Mouse (Mus musculus): ENCODE results near the gene Rere. TPM values are rescaled to one million over a fixed set of nuclear protein-coding genes. Genes with fewer than 3 reads are reported as not detected.
A peak's percentile ranks its signal among the peaks of the same experiment; 100 is the strongest.
"Not testable (repeated sequence)": the region's sequence is repeated elsewhere in the genome, so short reads cannot be mapped to it uniquely, and the experiment has no call there.

Gene Rere
- total and polyA plus RNA-seq, 2 experiments from 2014 or later: 25.9 to 32.9 TPM

DNA sequence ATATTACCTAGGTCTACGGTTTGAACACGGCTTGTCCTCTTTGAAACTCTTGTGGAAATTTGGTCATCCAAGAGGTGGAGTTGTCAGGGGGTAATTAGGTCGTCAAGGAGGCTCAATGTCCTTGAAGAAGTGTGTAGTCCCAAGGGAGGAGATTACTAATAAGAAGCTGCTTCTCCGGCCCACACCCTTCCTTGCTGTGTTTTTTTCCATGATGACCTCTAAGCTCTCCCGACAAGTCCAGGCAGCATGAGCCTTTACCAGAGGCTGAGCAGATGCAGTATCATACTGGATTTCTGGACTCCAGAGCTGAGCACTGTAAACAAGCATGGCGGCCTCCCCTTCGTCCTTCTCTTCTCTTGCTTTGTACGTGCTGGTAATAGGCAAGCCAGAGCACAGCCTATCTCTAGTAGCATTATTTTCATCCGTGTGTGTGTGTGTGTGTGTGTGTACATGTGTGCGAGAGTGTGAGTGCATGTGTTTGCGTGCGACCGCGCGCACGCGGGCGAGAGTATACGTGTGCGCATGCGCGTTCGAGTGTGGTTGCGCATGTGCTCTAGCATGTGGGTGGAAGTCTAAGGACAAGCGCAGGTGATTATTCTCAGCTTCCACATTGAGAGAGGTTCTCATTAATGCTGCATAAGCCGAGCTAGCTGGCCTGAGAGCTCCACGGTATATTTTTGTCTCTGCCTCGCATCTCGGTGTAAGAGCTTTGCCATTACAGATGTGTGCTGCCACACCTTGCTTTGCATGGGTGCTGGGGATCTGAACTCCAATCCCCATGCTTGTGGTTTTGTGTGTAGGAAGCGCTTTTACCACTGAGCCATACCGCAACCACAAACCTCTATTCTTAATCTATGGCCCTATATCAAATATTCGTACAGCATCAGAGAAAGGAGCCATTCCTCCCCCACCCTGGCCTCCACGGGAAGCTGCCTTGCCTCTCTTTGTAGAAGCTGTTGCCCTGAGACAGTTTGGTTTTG is 12.5 kb upstream of the Rere start:
- H3K4me3 ChIP-seq (ENCODE audit: low read length): no peak overlapping the region
- no peak overlapping the region for H3K4me2 ChIP-seq (ENCODE audit: low read depth, low read length)
- no peak overlapping the region for H3K27ac ChIP-seq
- ATAC-seq: no peak
- H3K27me3 ChIP-seq (ENCODE audit: insufficient read depth, low read length): no peaks in the 10 kb centered on the region
- DNase-seq (ENCODE audit: low spot score): no peak
- no peaks in the 10 kb centered on the region for H3K9me3 ChIP-seq (ENCODE audit: low read length)
- peaks cover 5% of the 10 kb centered on the region for H3K4me1 ChIP-seq (ENCODE audit: insufficient read depth, low read length)
- no peak for TF ChIP-seq CTCF (IDR thresholded peaks at IDR 0.05; ENCODE audit: low read depth)
- no peaks in the 10 kb centered on the region for H3K36me3 ChIP-seq (ENCODE audit: insufficient read depth, low read length)
- H3K9ac ChIP-seq (replicated peaks; ENCODE audit: low read length): no peak overlapping the region
- 86% methylated on average over 33 of the region's 33 CpGs for WGBS

GRCm38 (mm10) chr4:150269679-150270078 is 11.8 kb upstream of the Rere start:
- ATAC-seq: no peak
- no peak for DNase-seq (ENCODE audit: low spot score)
- WGBS: 53% methylated on average over 7 of the region's 7 CpGs
- no peaks in the 10 kb centered on the region for H3K9me3 ChIP-seq (ENCODE audit: low read length)
- H3K4me2 ChIP-seq (ENCODE audit: low read depth, low read length): no peak overlapping the region
- no peak overlapping the region for H3K27ac ChIP-seq
- no peak for TF ChIP-seq CTCF (IDR thresholded peaks at IDR 0.05; ENCODE audit: low read depth)
- no peak overlapping the region for H3K4me3 ChIP-seq (ENCODE audit: low read length)
- H3K36me3 ChIP-seq (ENCODE audit: insufficient read depth, low read length): no peaks in the 10 kb centered on the region
- peaks cover 5% of the 10 kb centered on the region for H3K4me1 ChIP-seq (ENCODE audit: insufficient read depth, low read length)
- no peaks in the 10 kb centered on the region for H3K27me3 ChIP-seq (ENCODE audit: insufficient read depth, low read length)
- H3K9ac ChIP-seq (replicated peaks; ENCODE audit: low read length): no peak overlapping the region

DNA sequence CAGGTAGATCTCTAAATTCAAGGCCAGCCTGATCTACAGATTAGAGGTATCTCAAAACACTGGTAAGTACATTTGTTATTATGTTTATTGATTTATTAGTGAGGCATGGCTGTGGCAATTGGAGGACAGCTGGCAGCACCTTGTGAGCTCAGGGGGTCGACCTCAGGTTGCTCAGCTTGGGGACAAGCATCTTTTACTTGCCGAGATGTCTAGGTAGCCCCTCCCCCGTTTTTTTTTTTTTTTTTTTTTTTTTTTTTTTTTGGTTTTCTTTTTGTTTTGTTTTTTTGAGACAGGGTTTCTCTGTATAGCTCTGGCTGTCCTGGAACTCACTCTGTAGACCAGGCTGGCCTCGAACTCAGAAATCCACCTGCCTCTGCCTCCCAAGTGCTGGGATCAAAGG is 10.7 kb upstream of the Rere start:
- H3K9me3 ChIP-seq (ENCODE audit: low read length); H3K4me2 ChIP-seq (ENCODE audit: low read depth, low read length); H3K27me3 ChIP-seq (ENCODE audit: insufficient read depth, low read length); H3K4me3 ChIP-seq (ENCODE audit: low read length); H3K4me1 ChIP-seq (ENCODE audit: insufficient read depth, low read length); ATAC-seq; DNase-seq (ENCODE audit: low spot score); H3K27ac ChIP-seq; H3K36me3 ChIP-seq (ENCODE audit: insufficient read depth, low read length); H3K9ac ChIP-seq (replicated peaks; ENCODE audit: low read length): not testable (repeated sequence)
- WGBS: 74% methylated on average over 3 of the region's 4 CpGs

- Histone ChIP-seq H3K36me3 (ENCODE audit: insufficient read depth, low read length) (no peaks in the 10 kb centered on the region), H3K4me3 (ENCODE audit: low read length) (no peak overlapping the region), H3K9ac (replicated peaks; ENCODE audit: low read length) (0 out of 2 replicates have a peak overlapping the region, but pooled peaks have one; percentile 9), H3K27ac (peak overlapping the region; percentile 66), H3K4me2 (ENCODE audit: low read depth, low read length) (no peak overlapping the region), H3K4me1 (ENCODE audit: insufficient read depth, low read length) (peaks cover 5% of the 10 kb centered on the region), H3K27me3 (ENCODE audit: insufficient read depth, low read length) (no peaks in the 10 kb centered on the region), H3K9me3 (ENCODE audit: low read length) (no peaks in the 10 kb centered on the region)
- TF ChIP-seq CTCF (IDR thresholded peaks at IDR 0.05; ENCODE audit: low read depth): no peak
- ATAC-seq (peak; percentile 71), DNase-seq (ENCODE audit: low spot score) (peak; percentile 74)
- 4% methylated on average over 9 of the region's 9 CpGs for WGBS
These were observed 8.7 kb upstream of the Rere start for GRCm38 (mm10) chr4:150272725-150273124.

- ATAC-seq: no peak
- H3K4me1 ChIP-seq (ENCODE audit: insufficient read depth, low read length): peaks cover 5% of the 10 kb centered on the region
- DNase-seq (ENCODE audit: low spot score): no peak
- no peaks in the 10 kb centered on the region for H3K27me3 ChIP-seq (ENCODE audit: insufficient read depth, low read length)
- H3K4me2 ChIP-seq (ENCODE audit: low read depth, low read length): no peak overlapping the region
- H3K27ac ChIP-seq: no peak overlapping the region
- 92% methylated on average over 5 of the region's 5 CpGs for WGBS
- H3K36me3 ChIP-seq (ENCODE audit: insufficient read depth, low read length): no peaks in the 10 kb centered on the region
- TF ChIP-seq CTCF (IDR thresholded peaks at IDR 0.05; ENCODE audit: low read depth): no peak
- no peaks in the 10 kb centered on the region for H3K9me3 ChIP-seq (ENCODE audit: low read length)
- H3K4me3 ChIP-seq (ENCODE audit: low read length): no peak overlapping the region
- H3K9ac ChIP-seq (replicated peaks; ENCODE audit: low read length): no peak overlapping the region
These were observed 5.9 kb upstream of the Rere start for GRCm38 (mm10) chr4:150275531-150275930.

- not testable (repeated sequence) for H3K4me3 ChIP-seq (ENCODE audit: low read length); ATAC-seq; H3K27ac ChIP-seq; DNase-seq (ENCODE audit: low spot score); H3K36me3 ChIP-seq (ENCODE audit: insufficient read depth, low read length); H3K4me2 ChIP-seq (ENCODE audit: low read depth, low read length); H3K9ac ChIP-seq (replicated peaks; ENCODE audit: low read length); H3K27me3 ChIP-seq (ENCODE audit: insufficient read depth, low read length); H3K4me1 ChIP-seq (ENCODE audit: insufficient read depth, low read length); H3K9me3 ChIP-seq (ENCODE audit: low read length)
- 80% methylated on average over 5 of the region's 7 CpGs for WGBS
These were observed 2.1 kb upstream of the Rere start for GRCm38 (mm10) chr4:150279336-150279735.

GRCm38 (mm10) chr4:150280002-150280401 is 1.4 kb upstream of the Rere start:
- Histone ChIP-seq H3K36me3 (ENCODE audit: insufficient read depth, low read length) (no peaks in the 10 kb centered on the region), H3K4me2 (ENCODE audit: low read depth, low read length) (0 out of 2 replicates have a peak overlapping the region, but pooled peaks have one; percentile 71), H3K4me3 (ENCODE audit: low read length) (no peak overlapping the region), H3K27me3 (ENCODE audit: insufficient read depth, low read length) (no peaks in the 10 kb centered on the region), H3K4me1 (ENCODE audit: insufficient read depth, low read length) (no peaks in the 10 kb centered on the region), H3K27ac (peak overlapping the region; percentile 98; the same call in 1 of the 2 replicates), H3K9me3 (ENCODE audit: low read length) (no peaks in the 10 kb centered on the region), H3K9ac (replicated peaks; ENCODE audit: low read length) (no peak overlapping the region)
- DNase-seq (ENCODE audit: low spot score): no peak
- 47% methylated on average over 2 of the region's 2 CpGs for WGBS
- no peak for ATAC-seq
- TF ChIP-seq CTCF (IDR thresholded peaks at IDR 0.05; ENCODE audit: low read depth): no peak
